In the genomic region with DNA sequence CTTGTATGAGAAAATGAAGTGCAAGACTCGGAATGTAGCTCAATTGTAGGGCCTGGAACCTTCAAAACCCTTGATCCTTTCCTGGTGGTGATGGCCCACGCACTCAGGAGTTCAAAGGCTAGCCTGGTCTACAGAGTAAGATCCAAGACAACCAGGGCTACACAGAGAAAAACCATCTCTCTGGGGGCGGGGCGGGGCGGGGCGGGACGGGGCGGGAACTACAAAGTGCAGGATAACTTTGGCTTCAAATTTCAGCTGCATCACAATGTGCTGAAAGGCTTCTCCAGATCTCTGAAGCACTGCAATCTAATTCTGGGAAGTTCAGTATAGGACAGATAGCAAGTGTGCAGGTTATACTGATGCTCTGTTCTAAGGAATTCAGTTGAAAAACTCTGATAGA, we compare ENCODE assay signal across 9 mouse cellular contexts. TPM values are rescaled to one million over a fixed set of nuclear protein-coding genes. Genes with fewer than 3 reads are reported as not detected.
DNase-seq lines count a peak whose midpoint lies in the region; ATAC-seq lines count a peak whose summit lies in the region.
"Had no signal": no experiment of that assay in that cellular context is flagged by ENCODE, and none has a peak within 500 bp of the region (broad histone marks: within the 10 kb centered on the region; RNA-seq: fewer than 3 reads in every experiment).

No protein-coding gene starts in this region.

- 13% methylated on average over 8 of the region's 8 CpGs for WGBS in heart, embryonic 14.5 days
- 13% methylated on average over 8 of the region's 8 CpGs for WGBS in intestine, embryonic 16.5 days

- H3K4me1 ChIP-seq in heart, embryonic 14.5 days (ENCODE audit: control insufficient read depth in 2 of 2, insufficient read depth in 2 of 2, low read length in 2 of 2) = peaks cover 4 to 20% of the 10 kb centered on the region in 2 experiments
- H3K4me1 ChIP-seq in intestine, embryonic 16.5 days (ENCODE audit: control insufficient read depth, insufficient read depth, low read length) = peaks cover 10% of the 10 kb centered on the region

- H3K9ac ChIP-seq in heart, embryonic 14.5 days (ENCODE audit: low read length) = no peak overlapping the region
- no peak overlapping the region for H3K9ac ChIP-seq in intestine, embryonic 16.5 days (ENCODE audit: low read depth, low read length)
- H3K9ac ChIP-seq: forebrain, embryonic 12.5 days had no signal

- no peak for ATAC-seq in heart, embryonic 14.5 days (ENCODE audit: insufficient number of reproducible peaks, insufficient read depth, low FRiP score, low read depth)
- no peak for ATAC-seq in intestine, embryonic 16.5 days
- no peak for ATAC-seq in activated CD4-positive, CD25-positive, alpha-beta regulatory T cell, adult 4 months

- no peaks in the 10 kb centered on the region for H3K27me3 ChIP-seq in heart, embryonic 14.5 days (ENCODE audit: control insufficient read depth, insufficient read depth, low read length)
- H3K27me3 ChIP-seq in intestine, embryonic 16.5 days (replicated peaks; ENCODE audit: control insufficient read depth, insufficient read depth, low read length) = no peaks in the 10 kb centered on the region
- H3K27me3 ChIP-seq: forebrain, embryonic 12.5 days had no signal

- peaks cover 4% of the 10 kb centered on the region; the same call in 1 of the 2 replicates for H3K36me3 ChIP-seq in heart, embryonic 14.5 days (ENCODE audit: control insufficient read depth, insufficient read depth, low read length)
- no peaks in the 10 kb centered on the region for H3K36me3 ChIP-seq in intestine, embryonic 16.5 days (ENCODE audit: control insufficient read depth, insufficient read depth, low read length)

- H3K4me2 ChIP-seq in heart, embryonic 14.5 days (ENCODE audit: low read length) = peak overlapping the region; percentile 91; the same call in 1 of the 2 replicates
- H3K4me2 ChIP-seq in intestine, embryonic 16.5 days (ENCODE audit: low read depth, low read length) = 0 out of 2 replicates have a peak overlapping the region, but pooled peaks have one; percentile 30

- H3K27ac ChIP-seq in heart, embryonic 14.5 days (replicated peaks in 1 of 2; ENCODE audit: control insufficient read depth in 1 of 2, insufficient read depth in 1 of 2, low read depth in 2 of 2, low read length in 2 of 2) = no peak overlapping the region
- no peak overlapping the region for H3K27ac ChIP-seq in intestine, embryonic 16.5 days (ENCODE audit: low read length)

- H3K4me3 ChIP-seq in heart, embryonic 14.5 days (ENCODE audit: control insufficient read depth in 1 of 2, insufficient read depth in 1 of 2, low read depth in 1 of 2, low read length in 2 of 2) = no peak overlapping the region
- no peak overlapping the region for H3K4me3 ChIP-seq in intestine, embryonic 16.5 days (ENCODE audit: low read length)

- no peaks in the 10 kb centered on the region for H3K9me3 ChIP-seq in heart, embryonic 14.5 days (ENCODE audit: control insufficient read depth, low read length)
- H3K9me3 ChIP-seq in intestine, embryonic 16.5 days (ENCODE audit: control insufficient read depth, low read length) = no peaks in the 10 kb centered on the region
- H3K9me3 ChIP-seq: forebrain, embryonic 12.5 days had no signal

- no peak for DNase-seq in heart, adult 11 months
- peak; percentile 8 for DNase-seq in thymus, postnatal 0 days (ENCODE audit: low spot score)
- no peak for DNase-seq in thymus, postnatal 4 days
- DNase-seq in layer of hippocampus, postnatal 36 days = no peak
- no peak for DNase-seq in natural killer cell, adult 2 months (ENCODE audit: low spot score in 2 of 2)

RNA-seq across cellular contexts. Expression of gene Gtf3c6, which starts 1.6 kb away (rescaled TPM):
- 66.2 and 72.3 TPM in 2 replicates for polyA plus RNA-seq in heart, embryonic 14.5 days (2014; fragmentation: Nextera tagmentation; extraction: Ambion mirVana)
- 69.9 and 74.1 TPM in 2 replicates for polyA plus RNA-seq in thymus, postnatal 0 days (2015; fragmentation: Nextera tagmentation; extraction: Ambion mirVana)
- polyA plus RNA-seq in intestine, embryonic 16.5 days (2015; fragmentation: Nextera tagmentation; extraction: Ambion mirVana) = 72.2 and 78.3 TPM in 2 replicates
- total RNA-seq in layer of hippocampus, postnatal 36 days (2021) = 10 to 100 TPM; 23.7 to 29.4 TPM
- 100 to 1,000 TPM; 114 to 120 TPM for polyA plus RNA-seq in activated CD4-positive, CD25-positive, alpha-beta regulatory T cell, adult 4 months (2017; shearing (Covaris generic))

RNA-seq across cellular contexts. Expression of gene Rpf2, which starts 12.7 kb away (rescaled TPM):
- polyA plus RNA-seq in heart, embryonic 14.5 days (2014; fragmentation: Nextera tagmentation; extraction: Ambion mirVana) = 36.6 and 39.8 TPM in 2 replicates
- 94.7 and 98.0 TPM in 2 replicates for polyA plus RNA-seq in thymus, postnatal 0 days (2015; fragmentation: Nextera tagmentation; extraction: Ambion mirVana)
- 60.8 and 70.0 TPM in 2 replicates for polyA plus RNA-seq in intestine, embryonic 16.5 days (2015; fragmentation: Nextera tagmentation; extraction: Ambion mirVana)
- 10 to 100 TPM; 19.4 to 22.4 TPM for total RNA-seq in layer of hippocampus, postnatal 36 days (2021)
- 10 to 100 TPM; 68.6 to 72.3 TPM for polyA plus RNA-seq in activated CD4-positive, CD25-positive, alpha-beta regulatory T cell, adult 4 months (2017; shearing (Covaris generic))

RNA-seq across cellular contexts. Expression of gene Amd1, which starts 42.4 kb away (rescaled TPM):
- 40.2 and 43.0 TPM in 2 replicates for polyA plus RNA-seq in heart, embryonic 14.5 days (2014; fragmentation: Nextera tagmentation; extraction: Ambion mirVana)
- 40.1 and 40.3 TPM in 2 replicates for polyA plus RNA-seq in thymus, postnatal 0 days (2015; fragmentation: Nextera tagmentation; extraction: Ambion mirVana)
- polyA plus RNA-seq in intestine, embryonic 16.5 days (2015; fragmentation: Nextera tagmentation; extraction: Ambion mirVana) = 41.9 and 47.2 TPM in 2 replicates
- 10 to 100 TPM; 90.1 to 92.0 TPM for total RNA-seq in layer of hippocampus, postnatal 36 days (2021)
- polyA plus RNA-seq in activated CD4-positive, CD25-positive, alpha-beta regulatory T cell, adult 4 months (2017; shearing (Covaris generic)) = 10 to 100 TPM; 57.9 to 78.4 TPM
